Mouse (Mus musculus) kidney, adult 11 months (tissue): ENCODE results near the gene Mrps15.
"Not testable (repeated sequence)": the region's sequence is repeated elsewhere in the genome, so short reads cannot be mapped to it uniquely, and the experiment has no call there.

Source experiments
- DNase-seq: peaks from one replicate; pipeline ENCODE4 v3.0.0; 2022

The Mrps15 gene

GRCm38 (mm10) chr4:126079266-126079665, 32.5 kb downstream of the Mrps15 start:
- DNase-seq = no peak

DNA sequence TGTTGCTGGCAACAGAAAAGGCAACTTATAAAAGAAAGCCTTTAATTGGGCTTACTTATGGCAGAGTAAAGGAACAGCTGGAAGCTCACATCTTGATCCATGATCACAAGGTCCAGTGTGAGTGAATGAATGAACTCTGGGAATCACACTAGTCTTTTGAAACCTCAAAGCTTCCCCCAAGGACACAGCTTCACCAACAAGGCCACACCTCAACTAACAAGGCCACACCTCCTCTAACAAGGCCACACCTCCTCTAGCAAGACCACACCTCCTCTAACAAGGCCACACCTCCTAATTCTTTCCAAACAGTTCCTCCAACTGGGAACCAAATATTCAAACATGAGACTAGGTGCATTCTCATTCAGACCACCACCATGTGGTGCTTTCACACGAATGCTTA, 34.9 kb downstream of the Mrps15 start:
- no peak for DNase-seq

DNA sequence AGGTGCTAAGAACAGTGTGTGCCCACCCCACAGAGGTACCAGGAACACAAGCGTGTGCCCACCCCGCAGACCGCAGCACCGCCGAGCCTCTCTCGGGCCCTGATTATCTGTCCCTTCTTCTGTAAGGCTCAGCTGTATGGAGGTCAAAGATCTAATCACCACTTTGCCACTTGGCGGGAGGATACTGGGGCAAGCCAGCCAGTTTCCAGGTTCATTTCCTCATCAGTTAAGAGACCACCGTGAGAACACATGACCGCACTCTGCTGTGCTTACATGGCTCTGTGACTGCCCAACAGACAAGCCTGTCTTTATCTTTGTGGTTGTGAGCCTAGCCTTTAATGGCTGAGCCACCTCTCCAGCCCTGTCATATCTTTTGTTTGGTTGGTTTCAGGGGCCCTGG, 36.3 kb downstream of the Mrps15 start:
- no peak for DNase-seq

- DNase-seq = no peak
Measured at GRCm38 (mm10) chr4:126084382-126084781, 37.7 kb downstream of the Mrps15 start.

- DNase-seq = peak; percentile 79
Measured at GRCm38 (mm10) chr4:126085996-126086576, 39.4 kb downstream of the Mrps15 start.

- DNase-seq = peak; percentile 48
Measured at GRCm38 (mm10) chr4:126090101-126090847, 43.5 kb downstream of the Mrps15 start.

DNA sequence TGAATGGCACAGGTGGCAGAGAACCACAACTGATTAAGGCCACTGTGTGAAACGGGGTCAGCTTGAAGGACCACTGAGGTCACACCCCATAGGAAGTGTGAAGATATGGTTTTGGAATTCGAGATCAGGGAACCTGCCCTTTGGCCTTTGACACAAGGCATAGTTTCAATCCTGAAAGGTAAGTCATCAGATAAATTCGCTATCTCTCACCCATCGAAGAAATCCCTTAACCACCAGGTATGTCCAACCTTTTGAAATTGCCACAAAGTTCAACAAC, 44.1 kb downstream of the Mrps15 start:
- no peak for DNase-seq

GRCm38 (mm10) chr4:126091873-126092272, 45.1 kb downstream of the Mrps15 start:
- DNase-seq = no peak

- not testable (repeated sequence) for DNase-seq
Measured at GRCm38 (mm10) chr4:126095622-126096430, 49.1 kb downstream of the Mrps15 start.

- peak; percentile 97 for DNase-seq
Measured at GRCm38 (mm10) chr4:126096464-126097111, 49.9 kb downstream of the Mrps15 start, which contains the start of gene Lsm10. Lsm10 (plus strand) TSS chr4:126096623.

GRCm38 (mm10) chr4:126097711-126098253, 51.1 kb downstream of the Mrps15 start:
- no peak for DNase-seq

DNA sequence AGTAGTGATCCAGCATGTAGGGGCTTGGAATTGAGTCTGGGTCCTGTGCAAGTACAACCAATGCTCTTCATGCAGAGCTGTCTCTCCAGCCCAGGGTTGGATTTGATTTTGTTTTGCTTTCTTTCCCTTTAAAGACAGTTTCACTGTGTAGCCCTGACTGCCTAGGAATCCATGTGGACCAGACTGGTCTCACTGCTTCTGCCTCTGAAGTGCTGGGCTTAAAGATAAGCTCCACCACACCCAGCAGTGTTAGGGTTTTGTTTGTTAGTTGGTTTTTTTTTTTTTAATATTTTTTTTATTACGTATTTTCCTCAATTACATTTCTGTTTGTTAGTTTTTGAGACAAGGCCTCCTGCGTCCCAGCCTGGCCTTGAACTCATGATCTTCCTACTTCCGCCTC, 52.6 kb downstream of the Mrps15 start:
- no peak for DNase-seq

DNA sequence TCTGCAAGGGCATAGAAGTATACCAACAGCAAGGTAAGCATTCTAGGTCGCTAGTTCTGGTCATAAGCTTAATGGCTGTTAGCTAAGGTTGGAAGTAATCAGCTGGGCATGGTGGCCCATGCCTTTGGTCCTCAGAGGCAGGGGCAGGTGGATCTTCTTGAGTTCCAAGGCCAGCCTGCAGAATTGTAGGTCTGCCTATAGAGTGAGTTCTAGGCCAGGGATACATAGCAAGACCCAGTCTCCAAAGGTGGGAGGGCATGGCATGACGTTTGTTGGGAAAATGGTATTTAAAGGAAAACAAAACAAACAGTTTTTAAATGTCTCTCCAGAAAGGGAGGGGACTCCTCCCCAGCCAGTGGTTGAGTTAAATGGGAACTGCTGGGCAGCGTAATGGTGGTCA, 54.0 kb downstream of the Mrps15 start:
- DNase-seq = no peak

DNA sequence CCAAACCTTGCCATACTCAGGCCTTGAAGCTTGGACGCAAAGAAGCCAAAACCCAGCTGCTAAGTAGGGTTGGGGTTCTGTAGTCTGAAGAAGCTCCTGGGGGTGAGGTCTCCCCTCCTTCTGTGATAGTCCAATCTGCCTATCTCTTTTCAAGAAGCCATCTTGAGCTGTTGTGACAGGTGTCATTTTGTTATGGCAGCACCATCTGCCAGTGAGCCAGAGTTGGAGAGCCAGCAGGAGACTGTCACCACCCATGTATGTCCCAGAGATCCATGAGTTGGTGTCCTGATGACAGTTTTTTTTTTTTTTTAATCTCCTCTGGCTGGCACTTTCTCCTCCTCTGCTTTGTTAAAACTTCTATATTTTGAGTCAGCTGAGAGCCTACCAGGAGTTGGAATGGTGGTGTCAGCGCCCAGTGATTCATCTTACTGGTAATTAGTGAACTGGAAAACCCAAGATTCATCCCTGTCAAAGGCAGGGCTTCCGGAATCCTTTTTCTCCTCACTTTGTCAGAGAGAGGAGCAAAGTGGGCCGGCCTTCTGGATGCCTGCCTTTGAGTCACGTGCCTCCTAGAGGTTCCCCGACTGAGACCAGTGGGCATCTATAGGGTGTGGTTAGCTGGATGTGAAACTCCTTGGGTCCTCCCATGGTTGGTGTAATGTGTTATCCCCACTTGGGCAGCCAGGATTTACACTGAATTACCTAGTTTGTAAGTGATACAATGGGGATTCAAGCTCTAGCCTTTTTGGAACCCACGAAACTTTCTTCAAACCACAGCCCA, 55.5 kb downstream of the Mrps15 start:
- DNase-seq = peak; percentile 58

DNA sequence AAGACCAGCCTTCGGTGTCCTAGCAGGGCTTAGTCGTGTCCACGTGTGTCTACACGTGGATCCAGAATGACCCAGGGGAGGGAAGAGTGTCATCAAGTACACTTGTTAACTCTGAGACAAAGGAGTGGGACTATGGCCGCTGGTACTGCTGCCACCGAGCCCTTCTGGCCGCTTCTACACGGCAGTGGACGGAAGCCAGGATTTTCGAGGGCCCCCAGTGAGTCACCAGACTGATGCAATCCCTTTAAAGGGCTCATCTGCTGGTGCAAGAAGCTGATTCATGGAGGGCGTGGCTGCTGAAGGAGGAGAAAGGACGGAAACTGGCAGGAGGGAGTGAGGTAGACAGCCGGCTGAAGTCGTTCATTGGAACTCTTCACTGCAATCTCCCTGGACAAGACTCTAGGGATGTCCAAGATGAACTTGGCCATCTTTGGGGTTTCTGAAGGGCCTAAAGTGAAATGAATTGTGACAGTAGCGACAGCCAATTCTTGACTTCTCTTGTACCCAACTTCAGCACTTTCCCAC, 56.4 kb downstream of the Mrps15 start:
- DNase-seq = peak; percentile 89

GRCm38 (mm10) chr4:126103590-126104068, 56.9 kb downstream of the Mrps15 start, which contains the start of gene Stk40:
Stk40 (plus strand) TSS chr4:126103957.
- DNase-seq = peak; percentile 97

GRCm38 (mm10) chr4:126104261-126105075, 57.7 kb downstream of the Mrps15 start:
- peak; percentile 93 for DNase-seq
